Mouse (Mus musculus) splenic B cell, adult 2 months (primary cell): Measurements from ENCODE around the gene Eif4enif1.
"Not testable (repeated sequence)": the region's sequence is repeated elsewhere in the genome, so short reads cannot be mapped to it uniquely, and the experiment has no call there.

Experiments
- DNase-seq: peaks from one replicate; pipeline ENCODE4 v3.0.0-alpha.2; 2011; ENCODE audit warnings: low read depth, low spot score
- H3K27me3 ChIP-seq: 2 replicates; pipeline ENCODE4 v1.6.1; 2012; ENCODE audit warnings: mild to moderate bottlenecking, low read length, moderate library complexity, mixed read lengths; ENCODE audit not compliant: control insufficient read depth, poor library complexity, insufficient read depth, severe bottlenecking
- H3K36me3 ChIP-seq: 2 replicates; pipeline ENCODE4 v1.6.1; 2012; ENCODE audit warnings: mild to moderate bottlenecking, low read length, moderate library complexity, mixed read lengths; ENCODE audit not compliant: control insufficient read depth, poor library complexity, insufficient read depth, severe bottlenecking

The Eif4enif1 gene

DNA sequence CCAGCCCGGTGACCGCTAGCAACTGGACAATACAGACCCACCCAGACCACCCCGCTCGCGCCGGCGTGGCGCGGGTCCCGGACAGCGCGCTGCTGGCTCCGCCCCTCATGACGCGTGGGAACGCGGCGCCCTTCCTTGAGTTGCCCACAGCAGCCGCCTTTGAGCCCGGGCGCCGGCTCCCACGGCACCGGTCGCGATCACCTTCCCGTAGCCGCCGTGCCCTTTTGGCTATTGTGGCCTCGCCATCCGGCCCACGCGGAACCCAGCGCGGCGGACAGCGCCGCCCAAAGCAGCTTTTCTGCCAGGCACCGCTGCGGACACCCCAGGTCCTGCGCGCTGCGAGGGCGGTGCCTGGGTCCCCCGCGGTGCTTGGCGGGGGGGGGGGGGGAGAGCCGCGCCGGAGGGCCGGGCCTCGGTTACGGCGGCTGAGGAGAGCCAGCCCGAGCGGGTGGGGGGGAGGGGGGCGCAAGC, at the start of gene Eif4enif1:
TSS of gene Eif4enif1 (plus strand) at position 162 of the 471 bp plus-strand sequence.
- peak; percentile 88 for DNase-seq
- Histone ChIP-seq H3K36me3 (no peaks in the 10 kb centered on the region), H3K27me3 (no peaks in the 10 kb centered on the region)

DNA sequence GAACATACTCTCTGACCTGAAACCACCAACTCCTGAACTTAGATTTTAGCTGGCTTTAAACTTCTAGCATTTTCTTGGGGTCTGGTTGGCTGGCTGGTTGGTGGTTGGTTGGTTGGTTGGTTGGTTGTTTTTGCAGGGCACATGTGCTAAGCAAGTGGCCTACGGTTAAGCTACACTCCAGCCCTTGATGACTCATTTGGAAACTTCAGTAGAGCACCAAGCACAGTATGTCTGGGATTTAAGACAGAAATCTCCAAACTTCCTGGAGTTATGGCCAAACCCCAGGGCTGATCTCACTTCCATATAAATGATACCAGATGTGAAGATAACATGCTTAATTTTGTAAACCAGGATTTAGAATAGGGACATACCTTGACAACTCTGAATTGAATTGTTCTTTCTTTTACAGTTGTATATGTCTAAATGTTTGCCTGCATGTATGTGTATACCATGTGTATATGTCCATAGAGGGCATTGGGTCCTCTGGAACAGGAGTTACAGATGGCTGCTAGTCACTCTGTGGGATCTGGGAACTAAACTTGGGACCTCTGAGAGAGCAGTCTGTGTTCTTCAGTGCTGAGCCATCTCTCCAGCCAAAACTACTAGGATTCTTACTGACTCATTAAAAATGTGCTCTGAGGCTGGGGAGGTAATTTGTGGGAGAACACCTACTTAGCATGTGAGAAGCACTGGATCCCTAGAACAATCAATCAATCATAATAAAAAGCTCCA, 48.4 kb upstream of the Eif4enif1 start:
- not testable (repeated sequence) for H3K27me3 ChIP-seq, H3K36me3 ChIP-seq
- DNase-seq = peak; percentile 40

DNA sequence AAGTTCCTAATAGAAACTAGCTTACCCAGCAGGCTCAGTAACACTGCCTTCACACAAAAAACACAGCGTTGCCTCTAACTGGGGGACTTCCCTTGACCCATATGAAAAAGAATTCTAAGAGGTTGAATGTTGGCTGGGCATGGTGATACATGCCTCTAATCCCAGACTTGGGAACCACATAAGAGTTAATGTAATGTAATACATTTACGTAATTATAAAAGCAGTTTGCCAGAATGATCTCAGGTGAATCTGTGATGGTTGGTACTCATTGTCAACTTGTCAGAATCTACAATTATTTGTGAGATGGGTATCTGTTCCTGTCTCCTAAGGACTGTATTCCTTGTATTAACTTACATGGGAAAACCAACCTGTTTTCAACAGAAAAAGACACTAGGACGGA, 45.2 kb upstream of the Eif4enif1 start:
- not testable (repeated sequence) for H3K27me3 ChIP-seq, DNase-seq, H3K36me3 ChIP-seq

DNA sequence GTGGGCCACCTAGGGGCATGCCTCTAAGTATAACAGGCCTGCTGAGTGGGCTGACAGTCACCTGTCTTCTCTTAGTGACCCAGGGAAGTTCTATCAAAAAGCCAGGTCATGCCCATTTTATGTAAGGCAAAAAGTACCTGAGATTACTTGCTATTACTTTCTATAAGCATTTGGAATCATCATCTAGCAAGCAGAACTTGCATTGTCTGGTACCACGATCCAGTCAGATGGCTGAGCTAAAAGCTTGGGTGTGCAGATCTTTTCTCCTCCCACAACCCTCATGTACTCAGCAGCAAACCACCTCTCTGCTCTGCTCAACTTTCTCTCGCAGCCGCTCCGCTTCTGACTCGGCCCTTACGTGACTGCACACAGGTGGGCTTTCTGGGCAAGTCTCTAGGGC, 44.2 kb upstream of the Eif4enif1 start:
- not testable (repeated sequence) for H3K36me3 ChIP-seq, H3K27me3 ChIP-seq
- DNase-seq = peak; percentile 45

DNA sequence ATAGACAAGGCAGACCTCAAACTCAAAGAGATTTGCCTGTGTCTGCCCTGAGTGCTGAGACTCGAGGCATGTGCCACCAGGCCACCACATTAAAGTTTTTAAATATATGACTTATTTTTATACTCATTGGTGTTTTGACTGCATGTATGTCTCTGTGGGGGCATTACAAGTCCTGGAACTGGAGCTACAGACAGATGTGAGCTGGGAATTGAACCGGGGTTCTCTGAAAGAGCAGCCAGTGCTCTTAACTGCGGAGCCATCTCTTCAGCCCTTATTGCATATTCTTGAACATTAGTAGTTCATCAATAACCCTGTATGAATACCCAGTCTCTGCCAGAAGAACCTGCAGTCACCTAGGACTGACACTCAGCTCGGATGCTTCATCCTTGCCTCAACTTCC, 43.4 kb upstream of the Eif4enif1 start:
- H3K27me3 ChIP-seq, DNase-seq: not testable (repeated sequence)

DNA sequence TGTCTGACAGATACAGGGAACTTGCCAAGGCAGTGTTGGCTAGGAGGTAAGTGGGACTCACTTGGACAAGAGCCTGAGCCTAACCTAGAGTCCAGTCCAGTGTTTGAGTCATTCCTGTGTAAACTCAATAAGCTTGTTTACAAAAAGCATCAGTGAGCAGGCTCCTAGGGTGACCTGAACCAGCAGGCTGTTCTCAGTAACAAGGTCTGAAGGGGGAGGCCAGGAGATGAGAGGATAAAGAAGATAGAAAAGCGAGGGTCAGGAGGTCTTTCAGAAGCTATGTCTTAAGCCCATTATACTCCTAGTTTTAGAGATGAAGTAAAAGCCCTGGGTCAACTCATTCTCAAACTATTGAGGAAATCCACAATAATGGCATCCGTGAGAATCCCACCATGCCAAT, 40.8 kb upstream of the Eif4enif1 start:
- peak; percentile 29 for DNase-seq
- not testable (repeated sequence) for H3K36me3 ChIP-seq, H3K27me3 ChIP-seq

More for the DNA sequence above, 43.4 kb upstream of the Eif4enif1 start:
- not testable (repeated sequence) for H3K36me3 ChIP-seq

DNA sequence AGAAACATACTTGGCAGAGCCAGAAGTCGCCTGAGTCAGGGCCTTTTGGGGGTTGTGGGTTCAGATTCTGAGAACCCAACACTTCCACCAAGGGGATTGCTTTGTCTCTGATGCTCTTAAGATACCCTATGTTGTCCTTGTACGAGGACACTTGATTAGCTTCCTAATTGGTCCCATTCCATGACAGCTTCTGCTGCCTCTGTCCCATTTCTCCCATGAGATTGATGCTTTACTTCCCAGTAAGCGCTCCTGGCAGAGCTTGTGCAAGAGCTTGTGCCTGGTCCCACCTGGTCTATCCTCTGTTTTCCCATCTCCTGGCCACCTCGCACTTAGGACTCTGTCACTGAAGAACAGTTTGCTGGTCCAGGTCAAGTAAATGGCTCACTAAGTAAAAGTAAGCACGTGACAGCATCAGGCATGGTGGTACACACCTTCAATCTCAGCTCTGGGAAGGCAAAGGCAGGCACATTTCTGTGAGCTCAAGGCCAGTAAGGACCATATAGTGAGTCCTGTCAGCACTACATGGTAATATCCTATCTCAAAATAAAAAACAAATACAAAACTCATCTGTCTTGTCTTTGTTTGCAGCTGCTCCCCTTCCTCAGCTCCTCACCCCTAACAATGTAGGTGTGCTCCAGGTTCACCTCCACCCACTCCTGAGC, 39.8 kb upstream of the Eif4enif1 start:
- peak; percentile 29 for DNase-seq
- H3K27me3 ChIP-seq, H3K36me3 ChIP-seq: not testable (repeated sequence)

DNA sequence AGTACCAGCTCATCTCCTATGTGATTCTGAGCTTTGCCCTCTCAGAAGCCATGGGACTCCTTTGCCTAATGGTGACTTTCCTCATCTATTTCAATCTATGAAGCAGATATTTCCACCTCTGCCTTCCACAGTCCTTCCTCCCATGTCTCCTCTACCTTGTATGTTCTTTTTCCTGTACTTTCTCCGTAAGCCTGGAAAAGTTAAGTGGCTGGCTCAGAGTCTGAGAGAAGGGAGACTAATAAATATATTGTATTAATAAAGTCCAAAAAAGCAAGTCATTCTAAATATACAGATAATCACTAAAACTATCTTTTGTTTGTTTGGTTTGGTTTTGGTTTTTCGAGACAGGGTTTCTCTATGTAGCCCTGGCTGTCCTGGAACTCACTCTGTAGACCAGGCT, 39.1 kb upstream of the Eif4enif1 start:
- H3K36me3 ChIP-seq, H3K27me3 ChIP-seq: not testable (repeated sequence)
- peak; percentile 22 for DNase-seq

DNA sequence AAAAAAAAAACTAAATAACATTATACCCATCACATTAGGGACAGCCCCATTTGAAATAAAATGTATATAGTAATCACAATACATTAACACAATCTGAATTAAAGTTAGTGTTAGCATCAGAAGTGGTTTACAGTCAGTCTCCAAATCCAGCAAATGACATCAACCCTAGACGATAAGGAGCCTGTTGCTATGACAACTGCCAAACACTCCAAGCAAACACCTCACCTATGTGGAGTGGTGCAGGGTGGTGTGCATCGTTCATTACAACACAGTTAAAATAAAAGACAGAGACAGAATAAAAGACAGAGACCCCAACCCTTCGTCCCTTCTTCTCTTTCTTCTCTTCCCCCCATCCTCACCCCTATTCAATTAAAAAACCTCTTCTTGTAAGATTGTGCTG, 38.5 kb upstream of the Eif4enif1 start:
- not testable (repeated sequence) for DNase-seq, H3K36me3 ChIP-seq, H3K27me3 ChIP-seq

DNA sequence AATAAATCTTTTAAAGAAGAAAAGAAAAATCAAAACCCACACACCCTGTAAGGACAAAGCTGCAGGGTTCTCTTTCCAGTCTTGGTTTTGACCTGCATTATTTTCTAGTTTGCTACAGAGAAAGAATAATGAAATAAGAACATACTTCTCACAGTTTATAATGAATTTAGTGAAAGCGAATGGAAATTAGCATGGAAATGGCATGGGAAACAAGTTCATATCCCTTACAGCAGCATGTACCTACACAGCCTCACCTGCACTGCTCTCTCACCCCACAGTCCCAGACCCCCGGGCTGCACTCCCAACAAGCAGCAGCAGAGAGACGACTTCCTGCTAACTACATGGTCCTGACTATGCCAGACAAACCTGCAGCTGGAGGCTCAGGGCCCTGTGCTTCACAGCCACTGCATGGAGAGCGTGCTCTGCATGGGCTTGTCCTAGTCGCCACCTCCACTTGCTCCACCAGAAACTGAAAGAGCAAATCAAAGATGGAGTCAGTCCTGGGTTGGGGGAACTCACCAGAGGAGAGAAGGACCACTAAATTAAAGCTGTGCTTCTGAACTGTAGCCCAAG, 36.9 kb upstream of the Eif4enif1 start:
- not testable (repeated sequence) for H3K36me3 ChIP-seq, H3K27me3 ChIP-seq
- peak; percentile 41 for DNase-seq

DNA sequence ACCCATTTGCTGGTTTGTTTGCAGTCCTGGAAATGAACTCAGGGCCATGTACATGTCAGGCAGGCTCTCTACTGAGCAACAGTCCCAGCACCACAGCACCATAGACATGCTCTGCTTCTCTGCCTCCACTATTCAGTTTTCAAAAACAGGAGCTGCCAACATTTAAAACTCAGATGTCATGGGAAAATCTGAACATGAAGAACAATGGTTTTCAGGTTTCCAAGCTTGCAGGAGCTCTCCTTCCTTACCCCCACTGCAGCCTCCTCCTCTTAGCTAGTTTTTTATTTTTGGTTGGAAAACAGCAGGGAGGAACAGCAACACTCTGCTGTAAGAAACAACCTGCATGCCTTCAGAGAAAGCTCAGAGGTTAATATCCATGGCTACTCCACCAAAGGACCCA, 35.9 kb upstream of the Eif4enif1 start:
- not testable (repeated sequence) for H3K36me3 ChIP-seq, H3K27me3 ChIP-seq
- peak; percentile 23 for DNase-seq

DNA sequence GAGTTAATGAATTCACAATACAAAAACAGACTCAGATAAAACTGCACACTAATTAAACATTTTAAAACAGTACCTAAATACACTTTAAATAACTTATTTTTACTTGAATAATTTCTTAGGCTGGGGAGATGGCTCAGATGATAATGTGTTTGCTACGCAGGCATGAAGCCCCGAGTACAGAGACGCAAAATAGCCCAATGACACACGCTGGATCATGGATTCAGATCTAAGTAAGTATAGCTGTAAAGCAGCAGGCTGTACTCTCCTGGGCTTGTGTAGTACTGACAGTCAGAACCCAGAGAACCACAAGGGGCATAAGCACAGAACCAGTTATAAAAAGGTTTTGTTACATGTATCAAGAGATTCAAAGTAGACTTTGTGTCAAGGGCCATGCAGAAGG, 35.1 kb upstream of the Eif4enif1 start:
- not testable (repeated sequence) for H3K27me3 ChIP-seq, H3K36me3 ChIP-seq, DNase-seq

DNA sequence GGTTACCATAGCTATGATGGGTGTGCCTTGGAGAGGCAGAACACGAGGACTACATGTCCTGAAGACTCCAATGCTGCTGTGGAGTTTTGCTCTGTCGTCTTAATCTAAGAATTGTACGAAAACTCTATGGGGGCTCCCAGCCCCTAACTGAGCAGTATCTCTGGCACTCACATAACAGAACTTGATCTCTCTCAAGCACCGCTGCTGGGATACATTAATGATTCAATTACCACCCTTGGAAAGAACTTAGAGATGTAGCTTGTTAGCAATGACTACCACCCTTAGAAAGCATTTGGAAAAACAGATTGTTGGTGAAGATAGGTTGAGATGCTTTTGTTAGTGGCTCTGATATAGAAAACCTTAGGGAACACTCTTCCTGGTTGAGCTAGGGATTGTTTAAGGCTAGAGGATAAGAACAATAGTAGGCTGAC, 34.6 kb upstream of the Eif4enif1 start:
- H3K36me3 ChIP-seq, H3K27me3 ChIP-seq: not testable (repeated sequence)
- DNase-seq = peak; percentile 22

DNA sequence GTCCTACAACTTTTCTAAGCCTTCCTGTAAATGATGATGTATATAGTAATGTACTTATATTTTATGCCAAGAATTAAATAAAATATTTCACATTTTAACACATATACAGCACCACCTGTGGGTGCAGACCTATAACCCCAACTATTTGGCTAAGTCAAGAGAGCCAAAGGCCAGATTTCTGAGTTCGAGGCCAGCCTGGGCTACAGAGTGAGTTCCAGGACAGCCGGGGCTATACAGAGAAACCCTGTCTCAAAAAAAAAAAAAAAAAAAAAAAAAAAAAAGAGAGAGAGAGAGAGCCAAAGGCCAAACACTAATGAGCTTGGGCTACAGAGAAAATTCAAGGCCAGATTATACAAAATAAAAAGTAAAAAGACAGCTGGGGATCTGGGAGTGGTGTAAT, 33.1 kb upstream of the Eif4enif1 start:
- DNase-seq, H3K36me3 ChIP-seq, H3K27me3 ChIP-seq: not testable (repeated sequence)

DNA sequence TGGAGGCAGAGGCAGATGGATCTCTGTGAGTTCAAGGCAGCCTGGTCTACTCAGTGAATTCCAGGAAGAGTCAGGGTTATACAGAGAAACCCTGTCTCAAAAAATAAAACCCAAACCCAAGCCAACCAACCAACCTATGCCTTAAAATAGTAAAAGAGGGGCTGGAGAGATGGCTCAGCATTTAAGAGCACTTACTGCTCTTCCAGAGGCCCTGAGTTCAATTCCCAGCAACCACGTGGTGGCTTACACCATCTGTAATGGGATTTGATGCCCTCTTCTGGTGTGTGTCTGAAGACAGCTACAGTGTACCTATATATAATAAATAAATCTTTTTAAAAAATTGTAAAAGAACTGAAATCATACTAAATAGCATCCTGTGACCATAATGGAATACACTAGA, 30.3 kb upstream of the Eif4enif1 start:
- not testable (repeated sequence) for DNase-seq, H3K36me3 ChIP-seq, H3K27me3 ChIP-seq
